Mouse (Mus musculus): ENCODE measurements at regions not wholly inside any gene's neighbourhood (a gene's known extent, or its start where the extent isn't known, plus 50 kb on each side); places are given as distances from the start of the nearest gene placed in this dataset.

GRCm38 (mm10) chr9:46381342-46381741 is 61.6 kb upstream of the 4931429L15Rik start:
- Histone ChIP-seq H3K4me1 (ENCODE audit: control insufficient read depth, insufficient read depth, low read length) (0 out of 2 replicates have a peak, but pooled peaks cover 4% of the 10 kb centered on the region), H3K4me2 (ENCODE audit: low read depth, low read length) (no peak overlapping the region), H3K9ac (ENCODE audit: low read depth, low read length) (no peak overlapping the region), H3K27ac (ENCODE audit: low read length) (no peak overlapping the region), H3K27me3 (replicated peaks; ENCODE audit: control insufficient read depth, insufficient read depth, low read length) (no peaks in the 10 kb centered on the region), H3K36me3 (ENCODE audit: control insufficient read depth, insufficient read depth, low read length) (no peaks in the 10 kb centered on the region), H3K4me3 (ENCODE audit: low read length) (no peak overlapping the region), H3K9me3 (ENCODE audit: control insufficient read depth, low read length) (no peaks in the 10 kb centered on the region; the same call in 1 of the 2 replicates)
- 48% methylated on average over 4 of the region's 4 CpGs for WGBS
- no peak for ATAC-seq

GRCm38 (mm10) chr9:46379453-46379852 is 59.7 kb upstream of the 4931429L15Rik start:
- Histone ChIP-seq H3K27me3 (replicated peaks; ENCODE audit: control insufficient read depth, insufficient read depth, low read length) (no peaks in the 10 kb centered on the region), H3K4me3 (ENCODE audit: low read length) (no peak overlapping the region), H3K4me2 (ENCODE audit: low read depth, low read length) (no peak overlapping the region), H3K27ac (ENCODE audit: low read length) (no peak overlapping the region), H3K9me3 (ENCODE audit: control insufficient read depth, low read length) (no peaks in the 10 kb centered on the region), H3K36me3 (ENCODE audit: control insufficient read depth, insufficient read depth, low read length) (no peaks in the 10 kb centered on the region), H3K4me1 (ENCODE audit: control insufficient read depth, insufficient read depth, low read length) (0 out of 2 replicates have a peak, but pooled peaks cover 4% of the 10 kb centered on the region), H3K9ac (ENCODE audit: low read depth, low read length) (no peak overlapping the region)
- ATAC-seq = no peak
- WGBS = 70% methylated on average over 11 of the region's 11 CpGs

GRCm38 (mm10) chr9:46378339-46378738 is 58.6 kb upstream of the 4931429L15Rik start:
- H3K9ac ChIP-seq (ENCODE audit: low read depth, low read length) = no peak overlapping the region
- H3K27me3 ChIP-seq (replicated peaks; ENCODE audit: control insufficient read depth, insufficient read depth, low read length) = no peaks in the 10 kb centered on the region
- H3K4me1 ChIP-seq (ENCODE audit: control insufficient read depth, insufficient read depth, low read length) = 0 out of 2 replicates have a peak, but pooled peaks cover 4% of the 10 kb centered on the region
- no peaks in the 10 kb centered on the region for H3K36me3 ChIP-seq (ENCODE audit: control insufficient read depth, insufficient read depth, low read length)
- no peaks in the 10 kb centered on the region for H3K9me3 ChIP-seq (ENCODE audit: control insufficient read depth, low read length)
- H3K27ac ChIP-seq (ENCODE audit: low read length) = no peak overlapping the region
- ATAC-seq = no peak
- H3K4me3 ChIP-seq (ENCODE audit: low read length) = no peak overlapping the region
- H3K4me2 ChIP-seq (ENCODE audit: low read depth, low read length) = no peak overlapping the region
- 88% methylated on average over 3 of the region's 3 CpGs for WGBS

Data from intestine, embryonic 16.5 days (tissue).